ENCODE assay signal across 1 mouse cellular context in genomic region chr2:163493031-163493430, GRCm38 (mm10).
TF ChIP-seq lines count a peak whose summit lies in the region.

No protein-coding gene starts in this region.

TF ChIP-seq in ES-E14, 5 proteins besides CTCF, POLR2A, EP300 and RAD21:
- no peak for TF ChIP-seq ZNF384 (IDR thresholded peaks at IDR 0.05; ENCODE audit: low read depth, low read length)
- no peak for TF ChIP-seq HCFC1 (IDR thresholded peaks at IDR 0.05; ENCODE audit: borderline replicate concordance, insufficient read depth, low read length)
- TF ChIP-seq MAFK (IDR thresholded peaks at IDR 0.05; ENCODE audit: insufficient read depth, low read depth, low read length): no peak
- no peak for TF ChIP-seq ZC3H11A (IDR thresholded peaks at IDR 0.05; ENCODE audit: borderline replicate concordance, low read depth, low read length)
- TF ChIP-seq CHD2 (IDR thresholded peaks at IDR 0.05; ENCODE audit: low read depth, low read length): no peak
